Mouse (Mus musculus): ENCODE data around the gene 1110025L11Rik.
"Not testable (repeated sequence)": the region's sequence is repeated elsewhere in the genome, so short reads cannot be mapped to it uniquely, and the experiment has no call there.

GRCm38 (mm10) chr16:89071041-89071440, 7.2 kb upstream of the 1110025L11Rik start:
- TF ChIP-seq GATA1, TAL1 (IDR thresholded peaks at IDR 0.05; ENCODE audit: low read length): not testable (repeated sequence)
